Mouse (Mus musculus) frontal cortex, postnatal 14 days (tissue): ENCODE measurements around the gene Zfp689.
"Not testable (repeated sequence)": the region's sequence is repeated elsewhere in the genome, so short reads cannot be mapped to it uniquely, and the experiment has no call there.

ENCODE experiments used
- DNase-seq, 2 experiments: peaks; one replicate each; pipeline ENCODE4 v3.0.0; 2022; ENCODE audit warnings: low spot score in 2 of 2

The Zfp689 gene

GRCm38 (mm10) chr7:127448521-127449300, at the start of gene Zfp689:
TSS of gene Zfp689 (minus strand) at chr7:127449158.
- peak; percentile 93 to 95 for DNase-seq

GRCm38 (mm10) chr7:127498407-127498806, 49.4 kb upstream of the Zfp689 start:
- DNase-seq: no peak

DNA sequence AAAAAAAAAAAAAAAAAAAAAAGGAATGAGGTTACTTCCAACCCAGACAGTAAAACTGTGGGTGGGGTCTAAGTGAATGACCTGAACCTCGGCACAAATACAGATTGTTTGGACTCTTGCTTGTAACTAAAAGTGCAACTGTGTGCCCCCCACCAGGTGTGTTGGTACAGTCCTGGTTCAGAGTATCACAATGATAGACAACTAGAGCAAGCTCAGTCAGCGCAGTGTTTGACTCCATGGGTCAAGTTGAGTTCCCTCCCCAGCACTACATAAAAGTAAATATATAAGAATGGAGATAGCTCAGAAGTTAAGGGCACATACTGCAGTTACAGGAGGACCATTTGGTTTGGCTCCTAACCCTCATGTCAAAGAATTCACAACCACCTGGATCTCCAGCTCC, 48.4 kb upstream of the Zfp689 start:
- no peak for DNase-seq

DNA sequence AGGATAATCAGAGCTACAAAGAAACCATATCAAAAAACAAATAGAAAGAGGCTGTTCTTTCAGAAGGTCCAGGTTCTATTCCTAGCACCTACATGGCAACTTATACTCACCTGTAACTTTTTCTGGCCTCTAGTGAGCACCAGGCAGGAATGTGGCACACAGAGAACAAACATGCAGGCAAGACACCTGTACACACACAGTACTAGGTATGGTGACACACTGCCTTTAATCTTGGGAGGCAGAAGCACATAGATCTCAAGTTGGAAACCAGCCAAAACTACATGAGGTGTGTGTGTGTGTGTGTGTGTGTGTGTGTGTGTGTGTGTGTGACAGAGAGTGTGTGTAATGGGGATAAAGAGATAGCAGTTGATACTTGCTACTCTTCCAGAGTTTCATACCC, 45.7 kb upstream of the Zfp689 start:
- no peak for DNase-seq

- DNase-seq: no peak
Measured at GRCm38 (mm10) chr7:127491846-127492245, 42.9 kb upstream of the Zfp689 start.

DNA sequence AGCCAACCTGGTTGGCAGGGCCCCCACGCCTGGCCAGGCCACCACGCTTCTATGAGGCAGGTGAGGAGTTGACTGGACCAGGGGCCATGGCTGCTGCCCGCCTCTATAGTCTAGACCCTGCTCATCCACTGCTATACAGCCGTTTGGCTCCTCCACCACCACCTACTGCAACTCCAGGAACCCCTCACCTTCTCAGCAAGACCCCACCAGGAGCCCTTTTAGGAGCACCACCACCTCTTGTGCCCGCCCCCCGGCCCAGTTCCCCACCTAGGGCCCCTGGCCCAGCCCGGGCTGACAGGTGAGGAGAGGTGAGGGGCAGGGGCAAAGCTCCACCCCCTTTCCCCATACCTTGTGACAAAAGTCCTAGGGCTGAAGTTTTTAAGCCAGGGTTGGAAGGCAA, 41.0 kb upstream of the Zfp689 start:
- DNase-seq: no peak

- DNase-seq: not testable (repeated sequence)
Measured at GRCm38 (mm10) chr7:127488364-127488763, 39.4 kb upstream of the Zfp689 start.

- no peak for DNase-seq
Measured at GRCm38 (mm10) chr7:127485416-127485815, 36.5 kb upstream of the Zfp689 start.

DNA sequence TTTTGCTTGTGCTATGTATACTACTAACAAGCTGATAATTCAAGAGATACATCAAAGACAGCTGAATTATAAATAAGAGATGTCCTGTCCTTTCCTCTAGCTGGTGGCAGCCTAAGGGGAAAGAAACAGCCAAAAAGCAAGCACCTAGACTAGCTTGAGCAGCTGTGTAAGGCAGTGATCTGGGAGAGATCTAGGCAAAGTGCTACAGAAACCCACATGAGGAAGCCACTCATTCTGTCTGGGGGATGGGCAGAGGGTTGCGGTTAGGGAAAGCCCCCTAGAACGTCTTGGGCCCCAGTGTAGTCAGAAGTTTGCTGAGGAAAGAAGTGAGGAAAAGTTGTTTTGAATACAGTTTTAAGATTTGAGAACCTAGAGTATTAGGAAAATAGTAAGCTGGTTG, 31.4 kb upstream of the Zfp689 start:
- no peak for DNase-seq

- no peak for DNase-seq
Measured at GRCm38 (mm10) chr7:127479318-127480225, 30.6 kb upstream of the Zfp689 start.

DNA sequence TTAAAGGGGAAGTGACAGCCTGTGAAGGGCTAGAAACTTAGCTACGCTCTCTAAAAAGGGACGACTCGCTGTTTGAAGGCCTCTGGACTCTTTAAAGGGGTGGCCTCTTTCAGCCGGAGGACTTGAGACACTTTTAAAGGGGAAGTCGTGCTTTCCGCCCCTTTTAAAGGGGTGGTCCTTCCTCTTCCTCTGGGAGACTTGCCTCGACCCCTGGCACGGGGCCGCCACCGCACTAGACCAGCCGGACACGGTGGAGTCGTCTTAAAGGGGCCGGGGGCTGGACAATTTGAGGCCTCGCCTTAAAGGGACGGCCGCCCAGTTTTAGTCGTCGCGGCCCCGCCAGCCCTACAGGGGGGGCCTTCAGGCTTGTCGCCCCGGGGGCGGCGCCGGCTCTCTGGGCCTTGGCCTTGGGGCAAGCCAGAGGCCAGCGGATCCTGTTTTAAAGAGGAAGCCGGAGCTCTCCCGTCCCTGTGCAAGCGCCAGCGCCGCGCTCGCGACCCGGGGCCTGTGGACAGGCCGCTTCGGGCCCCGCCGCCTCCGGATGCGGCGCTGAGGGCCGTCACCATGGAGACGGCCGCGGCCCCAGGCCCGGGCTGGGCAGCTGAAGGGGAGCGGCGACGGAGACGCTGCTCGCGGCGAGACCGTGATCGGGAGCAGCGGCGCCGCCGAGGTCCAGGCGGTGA, 29.8 kb upstream of the Zfp689 start, which contains the start of gene Fbrs:
TSS of gene Fbrs (plus strand) at position 565 of the 683 bp plus-strand sequence.
- DNase-seq: peak; percentile 88 to 94

- peak; percentile 98 to 100 for DNase-seq
Measured at GRCm38 (mm10) chr7:127477687-127478634, 29.0 kb upstream of the Zfp689 start.

- no peak for DNase-seq
Measured at GRCm38 (mm10) chr7:127476855-127477254, 27.9 kb upstream of the Zfp689 start.

- DNase-seq: no peak
Measured at GRCm38 (mm10) chr7:127476336-127476735, 27.4 kb upstream of the Zfp689 start.

GRCm38 (mm10) chr7:127475186-127475740, 26.3 kb upstream of the Zfp689 start:
- no peak for DNase-seq

- DNase-seq: no peak
Measured at GRCm38 (mm10) chr7:127474378-127475070, 25.6 kb upstream of the Zfp689 start.

DNA sequence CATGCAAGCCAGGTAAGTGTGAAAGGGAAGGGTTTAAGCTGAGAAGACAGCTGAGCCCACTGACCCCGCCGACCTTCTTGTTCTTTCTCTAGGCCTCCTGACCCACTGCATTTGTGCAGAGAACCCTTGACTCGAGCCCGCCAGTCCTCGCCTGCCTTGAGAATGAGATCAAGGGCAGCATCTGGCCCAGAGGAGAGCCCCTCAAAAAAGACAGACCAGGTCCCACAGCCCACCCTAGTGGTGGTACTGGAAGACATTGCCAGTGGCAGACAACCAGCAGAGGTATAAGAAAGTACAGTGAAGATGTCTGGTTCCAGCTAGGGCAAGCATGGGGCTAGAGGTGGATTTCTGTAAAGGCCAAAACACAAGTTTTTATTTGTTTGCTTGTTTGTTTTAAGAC, 24.7 kb upstream of the Zfp689 start:
- no peak for DNase-seq

GRCm38 (mm10) chr7:127472060-127472459, 23.1 kb upstream of the Zfp689 start:
- peak in 1 of 2 experiments; percentile 28 for DNase-seq

GRCm38 (mm10) chr7:127471646-127472010, 22.7 kb upstream of the Zfp689 start:
- no peak for DNase-seq
